Mouse (Mus musculus) megakaryocyte-erythroid progenitor cell, adult 5-6 weeks (primary cell): ENCODE measurements around the gene Adamts6. TPM values are rescaled to one million over a fixed set of nuclear protein-coding genes. Genes with fewer than 3 reads are reported as not detected.
A peak's percentile ranks its signal among the peaks of the same experiment; 100 is the strongest.

ENCODE experiments used
- ATAC-seq: replicated peaks from 2 replicates; pipeline ENCODE4 v1.8.0; 2016; ENCODE audit warnings: mild to moderate bottlenecking, inconsistent platforms; ENCODE audit not compliant: severe bottlenecking, poor library complexity, low FRiP score, low TSS enrichment
- total RNA-seq, 2 experiments: library from RNA; stranded (forward) in 1 of 2; stranded (reverse) in 1 of 2; fragments of 200-1000, 215-1000 nt in 1 of 2; fragments of >200 nt in 1 of 2; fragmentation: Nextera tagmentation in 1 of 2; gene quantifications; 2 replicates each; pipeline ENCODE4 v1.2.3; 2014 to 2017

Gene Adamts6
- 4.4 and 4.9 TPM in 2 replicates for total RNA-seq (2014; fragmentation: Nextera tagmentation)
- 0.38 and 1.9 TPM in 2 replicates for total RNA-seq (2017)

DNA sequence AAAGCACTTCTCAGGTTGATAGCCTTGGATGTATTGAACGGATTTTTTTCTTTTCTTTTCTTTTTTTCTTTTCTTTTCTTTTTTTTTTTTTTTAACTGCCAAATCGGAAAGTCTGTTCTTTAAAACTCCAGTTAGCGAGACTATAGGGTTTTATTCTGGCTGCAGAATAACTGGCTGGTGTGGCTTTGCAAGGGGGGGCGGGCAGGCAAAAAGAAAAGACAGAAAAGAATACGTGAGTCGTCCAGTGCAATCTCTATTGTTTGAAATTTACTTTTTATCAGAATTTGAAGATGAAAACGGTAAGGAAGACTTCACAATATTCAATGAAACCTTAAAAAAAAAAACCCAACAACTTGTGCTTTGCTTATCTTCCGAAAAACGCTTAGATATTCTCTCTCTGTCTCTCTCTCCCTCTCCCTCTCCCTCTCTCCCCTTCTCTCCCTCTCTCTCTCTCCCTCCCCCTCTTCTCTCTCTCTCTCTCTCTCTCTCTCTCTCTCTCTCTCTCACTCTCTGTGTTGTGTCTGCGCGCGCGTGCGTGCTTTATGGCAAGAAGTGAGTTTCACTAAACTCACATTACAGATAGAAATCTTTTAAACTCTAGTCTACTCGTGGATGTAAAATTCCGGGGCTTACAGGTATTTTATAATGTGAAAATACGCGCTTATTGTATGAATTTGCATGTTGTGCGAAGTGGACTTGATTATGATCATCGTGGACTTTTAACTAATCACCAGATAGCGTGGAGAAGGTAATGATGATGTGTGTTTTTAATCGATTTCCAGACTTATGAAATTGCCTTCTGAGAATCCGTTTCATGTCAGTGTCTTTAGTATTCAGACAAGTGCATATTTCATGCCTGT, at the start of gene Adamts6:
Gene Adamts6, plus strand, starts transcription at position 470 of the 860 bp plus-strand sequence.
- 0 out of 2 replicates have a peak, but pooled peaks have one; percentile 10 for ATAC-seq

- no peak for ATAC-seq
Measured at GRCm38 (mm10) chr13:104258997-104259396, 28.6 kb upstream of the Adamts6 start.

- peak; percentile 53 for ATAC-seq
Measured at GRCm38 (mm10) chr13:104285031-104285431, 2.6 kb upstream of the Adamts6 start.

- no peak for ATAC-seq
Measured at GRCm38 (mm10) chr13:104285737-104286311, 1.8 kb upstream of the Adamts6 start.

- no peak for ATAC-seq
Measured at GRCm38 (mm10) chr13:104286336-104286735, 1.3 kb upstream of the Adamts6 start.

DNA sequence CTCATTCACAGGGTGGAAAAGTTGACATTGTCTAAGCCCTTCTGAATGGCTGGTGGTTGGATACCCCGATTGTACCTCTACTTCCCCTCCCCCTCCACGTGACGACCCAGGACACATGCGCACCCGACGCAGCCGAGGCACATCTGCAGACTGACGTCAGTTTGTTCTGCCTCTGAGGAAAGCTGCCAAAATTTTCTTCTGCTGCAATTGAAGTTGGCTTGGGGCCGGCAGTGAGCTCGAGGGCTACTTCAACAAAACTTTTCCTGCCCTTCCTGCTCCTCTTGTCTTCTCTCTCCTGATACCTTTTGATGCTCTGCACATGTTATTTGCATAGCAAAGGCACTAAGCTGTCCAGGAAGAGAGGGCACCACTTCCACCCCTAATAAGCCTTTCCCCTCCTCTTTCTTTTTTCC, 732 bp upstream of the Adamts6 start:
- ATAC-seq: peak; percentile 91

GRCm38 (mm10) chr13:104288226-104288859, 708 bp downstream of the Adamts6 start:
- ATAC-seq: peak; percentile 27; the same call in 1 of the 2 replicates

DNA sequence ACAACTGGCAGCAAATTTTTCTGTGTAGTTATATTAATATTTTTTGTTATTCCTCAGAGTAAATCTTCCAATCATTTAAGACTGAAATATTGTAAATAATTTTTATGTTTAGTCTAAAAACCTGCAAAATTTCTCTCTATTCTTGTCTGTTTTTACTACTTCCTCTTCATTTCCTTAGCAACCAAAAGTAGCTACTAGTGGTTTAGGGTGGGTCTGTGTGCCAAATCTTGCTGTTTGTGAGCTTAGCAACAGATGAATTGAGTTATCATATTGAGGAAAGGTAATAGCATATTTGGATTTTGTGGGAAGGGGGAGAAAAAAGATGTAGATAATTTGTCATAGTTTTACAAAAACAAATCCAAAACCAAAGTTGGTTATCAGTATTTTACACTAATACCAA, 1.5 kb downstream of the Adamts6 start:
- no peak for ATAC-seq

DNA sequence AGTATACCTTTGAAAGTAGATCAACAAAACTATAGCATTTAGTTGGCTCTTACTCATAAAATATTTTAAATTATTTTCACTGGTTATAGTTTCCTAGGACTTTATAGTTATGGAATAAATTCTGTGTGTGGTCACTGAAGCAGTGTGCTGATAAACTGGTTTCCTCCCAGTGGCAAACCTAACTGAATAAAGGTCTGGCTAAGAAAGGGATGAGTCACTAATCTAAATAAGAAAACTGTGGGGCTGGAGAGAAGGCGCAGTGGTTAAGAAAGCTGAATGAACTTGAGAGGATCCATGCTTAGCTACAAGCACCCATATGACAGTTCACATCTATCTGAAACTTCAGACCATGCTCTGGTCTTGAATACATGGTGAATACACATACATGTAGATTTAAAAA, 7.8 kb downstream of the Adamts6 start:
- ATAC-seq: no peak

GRCm38 (mm10) chr13:104329336-104329735, 41.7 kb downstream of the Adamts6 start:
- no peak for ATAC-seq

- no peak for ATAC-seq
Measured at GRCm38 (mm10) chr13:104329742-104330141, 42.1 kb downstream of the Adamts6 start.

GRCm38 (mm10) chr13:104352590-104352989, 65.0 kb downstream of the Adamts6 start:
- ATAC-seq: no peak

- no peak for ATAC-seq
Measured at GRCm38 (mm10) chr13:104393427-104394356, 106.1 kb downstream of the Adamts6 start.

- peak; percentile 73 for ATAC-seq
Measured at GRCm38 (mm10) chr13:104397814-104398213, 110.2 kb downstream of the Adamts6 start.

DNA sequence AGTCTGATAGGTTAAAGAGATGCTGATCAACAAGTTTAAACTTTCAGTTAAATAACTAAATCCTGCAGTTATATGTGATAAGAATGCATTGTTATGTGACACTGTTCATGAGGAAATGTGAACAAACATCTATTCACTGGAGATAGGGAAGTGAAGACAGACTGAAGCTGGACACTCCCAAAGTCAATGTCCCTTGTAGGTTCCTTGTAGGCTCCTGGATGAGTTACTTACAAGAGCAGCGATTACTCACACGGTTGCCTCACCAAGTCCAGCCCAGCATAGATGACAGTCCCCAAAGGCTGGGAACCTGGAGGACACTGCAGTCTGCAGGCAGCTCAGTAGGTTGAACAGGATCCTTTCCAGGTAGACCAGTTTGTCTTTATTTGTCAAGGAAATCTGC, 145.1 kb downstream of the Adamts6 start:
- no peak for ATAC-seq

DNA sequence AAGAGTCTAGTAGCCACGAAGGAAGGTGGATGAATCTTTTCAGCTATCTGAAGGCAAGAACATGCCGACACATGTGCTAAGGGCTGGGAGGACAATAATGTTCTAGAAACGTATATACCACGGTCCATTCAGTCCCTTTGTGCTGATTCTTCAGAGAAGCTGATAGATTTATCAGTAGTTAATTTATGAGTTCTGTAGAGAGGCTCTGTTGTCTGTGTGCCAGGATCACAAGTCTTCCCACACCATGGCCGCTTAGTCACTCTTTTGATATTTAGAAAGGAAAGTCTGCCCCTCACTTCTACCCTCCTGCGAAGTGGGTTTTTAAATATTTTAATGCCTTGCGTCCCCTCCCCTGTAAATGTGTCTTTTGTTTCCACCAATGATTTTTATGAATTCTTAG, 154.9 kb downstream of the Adamts6 start:
- no peak for ATAC-seq

GRCm38 (mm10) chr13:104445437-104445836, 157.8 kb downstream of the Adamts6 start:
- ATAC-seq: peak; percentile 65

- no peak for ATAC-seq
Measured at GRCm38 (mm10) chr13:104446974-104447373, 159.3 kb downstream of the Adamts6 start.

- ATAC-seq: no peak
Measured at GRCm38 (mm10) chr13:104447470-104447869, 159.8 kb downstream of the Adamts6 start.
